Mouse (Mus musculus) heart, embryonic 16.5 days (tissue): ENCODE data around the gene Arhgap23. TPM values are rescaled to one million over a fixed set of nuclear protein-coding genes. Genes with fewer than 3 reads are reported as not detected.
A peak's percentile ranks its signal among the peaks of the same experiment; 100 is the strongest.

Experiments used
- ATAC-seq: fragments of 200-750 bp; cut with Nextera tagmentation; replicated peaks from 2 replicates; pipeline ENCODE4 v1.8.0; 2017; ENCODE audit warnings: moderate number of reproducible peaks; ENCODE audit not compliant: insufficient read depth, low FRiP score; ENCODE audit errors: extremely low read depth
- H3K27ac ChIP-seq: fragments of 300-500 bp; sonication (generic); 2 replicates; pipeline ENCODE4 v1.5.1; 2014; ENCODE audit warnings: mild to moderate bottlenecking, low read length, control low read depth, moderate library complexity
- H3K27me3 ChIP-seq: fragments of 300-500 bp; sonication (generic); 2 replicates; pipeline ENCODE4 v1.6.1; 2014; ENCODE audit warnings: low read length, mixed read lengths; ENCODE audit not compliant: control insufficient read depth, insufficient read depth
- H3K36me3 ChIP-seq: fragments of 300-500 bp; sonication (generic); 2 replicates; pipeline ENCODE4 v1.6.1; 2014; ENCODE audit not compliant: control insufficient read depth, insufficient read depth
- H3K4me1 ChIP-seq: fragments of 300-500 bp; sonication (generic); 2 replicates; pipeline ENCODE4 v1.6.1; 2014; ENCODE audit warnings: low read length, mixed read lengths; ENCODE audit not compliant: control insufficient read depth, insufficient read depth
- H3K4me2 ChIP-seq: fragments of 300-500 bp; sonication (generic); 2 replicates; pipeline ENCODE4 v1.6.1; 2014; ENCODE audit warnings: low read depth, mild to moderate bottlenecking, control low read depth, low read length
- H3K4me3 ChIP-seq: fragments of 300-500 bp; sonication (generic); 2 replicates; pipeline ENCODE4 v1.5.1; 2014; ENCODE audit warnings: mild to moderate bottlenecking, control low read depth, low read length
- H3K9ac ChIP-seq: fragments of 300-500 bp; sonication (generic); 2 replicates; pipeline ENCODE4 v1.6.1; 2014; ENCODE audit warnings: low read length, control low read depth
- H3K9me3 ChIP-seq: fragments of 300-500 bp; sonication (generic); replicated peaks from 2 replicates; pipeline ENCODE4 v1.6.1; 2016; ENCODE audit warnings: low read length; ENCODE audit not compliant: control insufficient read depth
- WGBS: fragments of 180-500 bp; shearing (Covaris S2); extraction: QIAGEN DNeasy Blood & Tissue Kit; methylation state at CpG from one replicate; pipeline ENCODE4 v1.1.7; 2014; 5-methylcytosine and 5-hydroxymethylcytosine counted together
- polyA plus RNA-seq: library from polyadenylated mRNA; unstranded; fragments of >200 nt; fragmentation: Nextera tagmentation; extraction: Ambion mirVana; gene quantifications from 2 replicates; pipeline ENCODE4 v1.2.1, GENCODE M21; 2015

Gene Arhgap23
- polyA plus RNA-seq, 1 experiment from 2014 or later = 5.5 TPM

DNA sequence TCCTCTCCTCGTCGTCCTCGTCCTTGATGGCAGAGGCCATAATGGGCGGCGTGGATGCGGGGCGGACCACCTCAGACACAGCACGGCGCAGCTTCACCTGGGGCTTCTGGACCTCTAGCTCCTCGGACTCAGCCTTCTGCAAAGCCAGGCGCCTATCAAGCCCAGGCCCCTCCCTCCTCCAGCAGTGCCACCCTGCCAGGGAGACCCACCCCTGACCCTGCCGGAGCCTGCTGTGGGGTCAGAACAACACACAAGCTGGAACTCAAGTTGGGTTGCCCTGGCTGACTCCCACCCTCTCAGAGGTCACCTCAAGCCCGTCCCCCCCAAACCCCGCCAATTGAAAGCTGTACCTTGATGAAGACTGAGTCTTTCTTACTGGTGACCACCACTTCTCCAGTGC lies 107.8 kb downstream of the Arhgap23 start:
- Histone ChIP-seq H3K9me3 (no peaks in the 10 kb centered on the region), H3K27me3 (peaks cover 16% of the 10 kb centered on the region; the same call in 1 of the 2 replicates), H3K9ac (no peak overlapping the region), H3K4me1 (no peaks in the 10 kb centered on the region), H3K4me2 (no peak overlapping the region), H3K4me3 (no peak overlapping the region), H3K27ac (no peak overlapping the region), H3K36me3 (no peaks in the 10 kb centered on the region)
- no peak for ATAC-seq
- 82% methylated on average over 14 of the region's 14 CpGs for WGBS

DNA sequence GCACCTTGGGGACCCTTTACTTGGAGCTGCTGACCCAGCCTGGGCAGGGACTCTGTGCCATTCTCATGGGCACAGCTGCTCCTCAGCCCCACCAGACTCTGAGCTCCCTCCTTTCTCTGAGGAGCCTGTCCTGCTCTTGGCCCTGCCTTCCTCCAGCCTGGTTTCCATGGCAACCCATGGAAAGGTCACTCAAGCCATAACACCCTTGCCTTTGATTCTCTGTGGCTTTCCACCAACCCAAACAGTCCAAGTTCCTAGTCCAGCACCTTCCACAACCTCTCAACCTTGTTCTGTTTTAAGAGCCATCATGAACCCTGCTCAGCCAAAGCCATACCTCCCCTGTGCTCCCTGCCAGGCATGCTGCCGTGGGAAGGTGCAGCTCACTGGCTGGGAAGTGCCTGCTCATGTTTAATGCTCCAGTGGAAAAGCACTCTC lies 108.5 kb downstream of the Arhgap23 start:
- Histone ChIP-seq H3K27ac (no peak overlapping the region), H3K4me3 (no peak overlapping the region), H3K4me1 (no peaks in the 10 kb centered on the region), H3K4me2 (no peak overlapping the region), H3K9me3 (no peaks in the 10 kb centered on the region), H3K36me3 (no peaks in the 10 kb centered on the region), H3K9ac (no peak overlapping the region), H3K27me3 (peaks cover 16% of the 10 kb centered on the region; the same call in 1 of the 2 replicates)
- WGBS = 10% methylated on average over 1 of the region's 1 CpGs
- ATAC-seq = no peak

DNA sequence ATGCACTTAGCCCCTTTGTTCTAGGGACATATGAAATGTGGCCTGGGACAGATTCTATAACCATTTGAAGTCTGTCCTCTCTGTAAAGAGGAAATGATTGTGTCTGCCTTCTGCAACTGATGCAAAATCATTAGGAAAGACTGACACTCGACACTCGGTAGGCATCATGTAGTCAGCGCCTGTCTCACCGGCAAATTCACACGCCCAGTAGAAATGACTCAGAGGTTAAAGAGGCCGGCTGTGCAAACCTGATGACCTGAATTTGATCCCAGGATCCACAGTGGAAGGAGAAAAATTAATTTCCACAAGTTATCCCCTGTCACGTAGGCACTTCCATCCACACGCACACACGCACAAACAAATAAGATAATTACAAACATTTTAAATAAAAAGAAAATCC lies 109.0 kb downstream of the Arhgap23 start:
- Histone ChIP-seq H3K27me3 (peaks cover 16% of the 10 kb centered on the region; the same call in 1 of the 2 replicates), H3K9ac (no peak overlapping the region), H3K4me3 (no peak overlapping the region), H3K9me3 (no peaks in the 10 kb centered on the region), H3K27ac (no peak overlapping the region), H3K36me3 (no peaks in the 10 kb centered on the region), H3K4me2 (no peak overlapping the region), H3K4me1 (no peaks in the 10 kb centered on the region)
- ATAC-seq = no peak
- 50% methylated on average over 9 of the region's 9 CpGs for WGBS

- no peak for ATAC-seq
- H3K4me1 ChIP-seq = no peaks in the 10 kb centered on the region
- H3K4me2 ChIP-seq = no peak overlapping the region
- H3K36me3 ChIP-seq = no peaks in the 10 kb centered on the region
- no peak overlapping the region for H3K27ac ChIP-seq
- peaks cover 16% of the 10 kb centered on the region; the same call in 1 of the 2 replicates for H3K27me3 ChIP-seq
- no peaks in the 10 kb centered on the region for H3K9me3 ChIP-seq
- no peak overlapping the region for H3K4me3 ChIP-seq
- 86% methylated on average over 6 of the region's 6 CpGs for WGBS
- H3K9ac ChIP-seq = no peak overlapping the region
Observed at GRCm38 (mm10) chr11:97525313-97525712, 110.0 kb downstream of the Arhgap23 start.

GRCm38 (mm10) chr11:97528282-97528808 lies 113.0 kb downstream of the Arhgap23 start:
- ATAC-seq = no peak
- Histone ChIP-seq H3K4me2 (no peak overlapping the region), H3K36me3 (no peaks in the 10 kb centered on the region), H3K27me3 (peaks cover 29% of the 10 kb centered on the region), H3K4me1 (peaks cover 10% of the 10 kb centered on the region), H3K9ac (no peak overlapping the region), H3K9me3 (no peaks in the 10 kb centered on the region), H3K27ac (no peak overlapping the region), H3K4me3 (no peak overlapping the region)
- 72% methylated on average over 18 of the region's 18 CpGs for WGBS

- no peaks in the 10 kb centered on the region for H3K36me3 ChIP-seq
- 87% methylated on average over 6 of the region's 6 CpGs for WGBS
- H3K4me2 ChIP-seq = no peak overlapping the region
- H3K9me3 ChIP-seq = no peaks in the 10 kb centered on the region
- no peak for ATAC-seq
- peaks cover 19% of the 10 kb centered on the region for H3K4me1 ChIP-seq
- H3K4me3 ChIP-seq = no peak overlapping the region
- no peak overlapping the region for H3K27ac ChIP-seq
- no peak overlapping the region for H3K9ac ChIP-seq
- peaks cover 44% of the 10 kb centered on the region for H3K27me3 ChIP-seq
Observed at GRCm38 (mm10) chr11:97530069-97530468, 114.7 kb downstream of the Arhgap23 start.

DNA sequence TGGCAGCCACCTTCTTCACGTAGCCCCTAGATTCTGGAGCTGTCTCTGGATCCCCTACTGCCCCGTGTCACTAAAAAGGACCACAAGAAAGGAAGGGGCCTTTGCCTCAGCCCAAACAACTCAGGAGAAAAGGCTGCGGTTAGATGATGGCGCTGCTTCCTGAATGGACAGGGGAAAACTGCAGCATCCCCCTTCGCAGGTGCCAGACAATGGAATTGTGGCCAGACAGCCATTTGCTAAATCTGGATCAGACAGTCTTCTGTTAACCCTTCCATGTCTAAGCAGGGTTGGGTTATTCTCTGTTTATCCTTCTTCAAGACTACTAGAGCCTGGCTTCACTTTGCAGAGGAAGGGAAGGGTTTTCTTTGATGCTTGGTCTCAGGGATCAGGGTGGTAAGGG lies 115.6 kb downstream of the Arhgap23 start:
- no peak for ATAC-seq
- H3K27me3 ChIP-seq = peaks cover 49% of the 10 kb centered on the region
- 45% methylated on average over 5 of the region's 5 CpGs for WGBS

DNA sequence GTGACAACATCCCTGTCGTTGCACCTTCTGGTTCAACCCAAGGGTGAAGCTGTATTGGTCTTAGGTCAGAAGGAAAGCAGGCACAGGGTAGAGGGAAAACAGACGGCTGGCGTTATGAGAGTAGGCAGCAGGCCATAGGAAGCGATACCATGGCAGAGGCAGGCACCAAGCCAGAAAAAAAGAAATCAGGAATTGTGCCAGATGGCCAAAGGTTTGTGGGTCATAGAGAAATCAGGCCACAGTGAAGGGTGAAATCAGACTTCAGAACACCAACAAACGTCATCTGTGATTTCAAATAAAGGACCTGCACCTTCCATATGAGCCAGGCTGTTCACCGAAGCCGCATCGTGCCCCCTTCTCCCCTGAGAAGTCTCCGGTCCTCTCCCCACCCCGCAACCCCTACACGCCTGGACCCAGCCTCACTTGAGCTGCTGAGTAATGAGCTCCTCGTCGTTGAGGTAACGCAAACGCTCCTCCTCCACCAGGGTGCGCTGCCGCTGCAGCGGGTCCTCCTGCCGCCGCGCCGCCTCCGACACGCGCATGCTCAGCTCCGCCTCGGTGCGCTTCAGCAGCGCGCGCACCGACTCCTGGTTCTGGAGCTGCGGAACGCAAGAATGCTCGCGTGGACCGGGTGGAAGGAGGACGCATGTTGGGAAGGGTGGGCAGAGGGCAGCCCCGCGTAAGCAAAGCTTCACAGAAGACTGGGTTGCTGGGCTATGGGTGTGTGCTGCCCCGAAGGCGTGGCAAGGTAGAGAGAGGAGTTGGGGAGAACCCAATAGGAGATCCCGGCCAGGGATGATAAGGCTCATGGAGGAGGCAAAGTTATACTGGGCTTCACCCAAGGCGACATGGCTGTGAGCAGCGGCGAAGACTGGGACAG lies 116.3 kb downstream of the Arhgap23 start:
- H3K9me3 ChIP-seq = no peaks in the 10 kb centered on the region
- peak overlapping the region; percentile 86 for H3K4me2 ChIP-seq
- H3K27ac ChIP-seq = no peak overlapping the region
- WGBS = 5% methylated on average over 46 of the region's 46 CpGs
- peaks cover 21% of the 10 kb centered on the region for H3K4me1 ChIP-seq
- no peaks in the 10 kb centered on the region for H3K36me3 ChIP-seq
- peak; percentile 75 for ATAC-seq
- peaks cover 53% of the 10 kb centered on the region for H3K27me3 ChIP-seq
- H3K9ac ChIP-seq = peak overlapping the region; percentile 26; the same call in 1 of the 2 replicates
- peak overlapping the region; percentile 56 for H3K4me3 ChIP-seq

More for the DNA sequence above, 115.6 kb downstream of the Arhgap23 start:
- H3K9ac ChIP-seq = no peak overlapping the region
- H3K36me3 ChIP-seq = no peaks in the 10 kb centered on the region
- no peaks in the 10 kb centered on the region for H3K9me3 ChIP-seq
- no peak overlapping the region for H3K4me2 ChIP-seq
- no peak overlapping the region for H3K4me3 ChIP-seq
- peaks cover 19% of the 10 kb centered on the region for H3K4me1 ChIP-seq
- no peak overlapping the region for H3K27ac ChIP-seq

- Histone ChIP-seq H3K27me3 (peaks cover 60% of the 10 kb centered on the region), H3K4me2 (peak overlapping the region; percentile 86), H3K4me3 (no peak overlapping the region), H3K9ac (no peak overlapping the region), H3K4me1 (peaks cover 27% of the 10 kb centered on the region), H3K36me3 (no peaks in the 10 kb centered on the region), H3K9me3 (no peaks in the 10 kb centered on the region), H3K27ac (no peak overlapping the region)
- 10% methylated on average over 8 of the region's 8 CpGs for WGBS
- no peak for ATAC-seq
Observed at GRCm38 (mm10) chr11:97532354-97532753, 117.0 kb downstream of the Arhgap23 start.
